Mouse (Mus musculus) cortical plate, adult 2 months (tissue): ENCODE results near the gene Arid3c.
"Not testable (repeated sequence)": the region's sequence is repeated elsewhere in the genome, so short reads cannot be mapped to it uniquely, and the experiment has no call there.

ENCODE experiments used
- CTCF ChIP-seq: fragments of 200-500 bp; IDR thresholded peaks from 2 replicates; pipeline ENCODE4 v1.5.1; 2011; ENCODE audit warnings: mild to moderate bottlenecking, control low read depth, low read length; ENCODE audit not compliant: insufficient read depth; ENCODE audit errors: extremely low read depth
- POLR2A ChIP-seq: fragments of 200-500 bp; IDR thresholded peaks from 2 replicates; pipeline ENCODE4 v1.6.1; 2011; ENCODE audit warnings: mild to moderate bottlenecking, low read length, control low read depth; ENCODE audit not compliant: insufficient read depth; ENCODE audit errors: extremely low read depth

DNA sequence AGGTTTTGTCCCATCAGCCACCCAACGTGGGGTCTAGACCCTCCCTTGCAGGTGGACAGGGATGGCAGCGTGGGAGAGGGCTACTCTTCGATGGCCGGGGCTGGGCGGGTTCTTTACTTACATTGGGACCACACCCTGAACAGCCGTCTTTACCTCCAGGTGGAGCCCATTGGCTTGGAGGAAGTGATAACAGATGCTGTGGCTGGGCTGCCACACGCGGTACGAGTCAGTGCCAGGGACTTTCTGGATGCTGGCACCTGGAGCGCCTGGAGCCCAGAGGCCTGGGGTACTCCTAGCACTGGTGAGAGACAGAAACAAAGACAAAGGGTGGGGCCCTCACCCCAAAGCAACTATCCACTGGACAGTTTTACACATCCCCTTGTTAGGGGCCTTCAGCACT is 36.4 kb upstream of the Arid3c start:
- not testable (repeated sequence) for TF ChIP-seq CTCF, POLR2A
